Mouse (Mus musculus): ENCODE results near the gene Il1rn. TPM values are rescaled to one million over a fixed set of nuclear protein-coding genes. Genes with fewer than 3 reads are reported as not detected.

Gene Il1rn
- polyA plus RNA-seq (2015; fragmentation: Nextera tagmentation; extraction: Ambion mirVana), result 0.42 and 0.84 TPM in 2 replicates

- 76% methylated on average over 2 of the region's 2 CpGs for WGBS
- no peak for ATAC-seq (ENCODE audit: borderline replicate concordance, extremely low read depth, low FRiP score, low TSS enrichment)
- no peaks in the 10 kb centered on the region for H3K9me3 ChIP-seq
Measured at GRCm38 (mm10) chr2:24336545-24336944, at the start of gene Il1rn. Gene Il1rn, plus strand, starts transcription at chr2:24336853.

GRCm38 (mm10) chr2:24290896-24291295, 45.8 kb upstream of the Il1rn start, which contains the start of gene Il1f10:
Gene Il1f10, plus strand, starts transcription at chr2:24291196.
- no peaks in the 10 kb centered on the region for H3K4me1 ChIP-seq
- H3K27me3 ChIP-seq, result 0 out of 2 replicates have a peak, but pooled peaks cover 6% of the 10 kb centered on the region
- ATAC-seq (ENCODE audit: borderline replicate concordance, extremely low read depth, low FRiP score, low TSS enrichment), result no peak
- H3K4me2 ChIP-seq, result no peak within 1 kb of the TSS
- 66% methylated on average over 5 of the region's 5 CpGs for WGBS
- H3K9me3 ChIP-seq, result no peaks in the 10 kb centered on the region
- no peak within 1 kb of the TSS for H3K27ac ChIP-seq
- H3K4me3 ChIP-seq, result no peak within 1 kb of the TSS
- H3K9ac ChIP-seq, result no peak within 1 kb of the TSS
- no peaks in the 10 kb centered on the region for H3K36me3 ChIP-seq

More at GRCm38 (mm10) chr2:24336545-24336944, at the start of gene Il1rn:
- Histone ChIP-seq H3K4me2 (no peak within 1 kb of the TSS), H3K27me3 (no peaks in the 10 kb centered on the region), H3K27ac (no peak within 1 kb of the TSS), H3K4me1 (no peaks in the 10 kb centered on the region), H3K4me3 (no peak within 1 kb of the TSS), H3K36me3 (no peaks in the 10 kb centered on the region), H3K9ac (no peak within 1 kb of the TSS)

- Histone ChIP-seq H3K9ac (no peak overlapping the region), H3K4me2 (no peak overlapping the region), H3K27me3 (0 out of 2 replicates have a peak, but pooled peaks cover 8% of the 10 kb centered on the region), H3K9me3 (no peaks in the 10 kb centered on the region), H3K36me3 (no peaks in the 10 kb centered on the region), H3K4me1 (no peaks in the 10 kb centered on the region), H3K27ac (no peak overlapping the region), H3K4me3 (no peak overlapping the region)
- no peak for ATAC-seq (ENCODE audit: borderline replicate concordance, extremely low read depth, low FRiP score, low TSS enrichment)
- WGBS, result 16% methylated on average over 1 of the region's 1 CpGs
Measured at GRCm38 (mm10) chr2:24294616-24295015, 42.0 kb upstream of the Il1rn start.

- no peaks in the 10 kb centered on the region for H3K36me3 ChIP-seq
- 7% methylated on average over 3 of the region's 3 CpGs for WGBS
- no peaks in the 10 kb centered on the region for H3K9me3 ChIP-seq
Measured at GRCm38 (mm10) chr2:24296837-24297236, 39.8 kb upstream of the Il1rn start.

GRCm38 (mm10) chr2:24311302-24312001, 25.2 kb upstream of the Il1rn start:
- no peak overlapping the region for H3K9ac ChIP-seq
- H3K27ac ChIP-seq, result no peak overlapping the region
- ATAC-seq (ENCODE audit: borderline replicate concordance, extremely low read depth, low FRiP score, low TSS enrichment), result no peak
- WGBS, result 46% methylated on average over 6 of the region's 6 CpGs
- H3K4me3 ChIP-seq, result no peak overlapping the region
- no peaks in the 10 kb centered on the region for H3K9me3 ChIP-seq
- H3K27me3 ChIP-seq, result no peaks in the 10 kb centered on the region
- no peaks in the 10 kb centered on the region for H3K36me3 ChIP-seq
- H3K4me1 ChIP-seq, result no peaks in the 10 kb centered on the region
- H3K4me2 ChIP-seq, result no peak overlapping the region

More at GRCm38 (mm10) chr2:24296837-24297236, 39.8 kb upstream of the Il1rn start:
- Histone ChIP-seq H3K9ac (no peak overlapping the region), H3K4me1 (no peaks in the 10 kb centered on the region), H3K4me3 (no peak overlapping the region), H3K4me2 (no peak overlapping the region), H3K27ac (no peak overlapping the region), H3K27me3 (0 out of 2 replicates have a peak, but pooled peaks cover 8% of the 10 kb centered on the region)
- no peak for ATAC-seq (ENCODE audit: borderline replicate concordance, extremely low read depth, low FRiP score, low TSS enrichment)

- Histone ChIP-seq H3K36me3 (no peaks in the 10 kb centered on the region), H3K4me1 (no peaks in the 10 kb centered on the region), H3K9me3 (no peaks in the 10 kb centered on the region), H3K4me3 (no peak overlapping the region), H3K9ac (no peak overlapping the region), H3K4me2 (no peak overlapping the region), H3K27ac (no peak overlapping the region), H3K27me3 (no peaks in the 10 kb centered on the region)
- no peak for ATAC-seq (ENCODE audit: borderline replicate concordance, extremely low read depth, low FRiP score, low TSS enrichment)
- 65% methylated on average over 1 of the region's 1 CpGs for WGBS
Measured at GRCm38 (mm10) chr2:24316919-24317318, 19.7 kb upstream of the Il1rn start.

- Histone ChIP-seq H3K4me2 (no peak overlapping the region), H3K9me3 (no peaks in the 10 kb centered on the region), H3K4me3 (no peak overlapping the region), H3K27me3 (no peaks in the 10 kb centered on the region), H3K36me3 (no peaks in the 10 kb centered on the region), H3K4me1 (no peaks in the 10 kb centered on the region), H3K27ac (no peak overlapping the region), H3K9ac (no peak overlapping the region)
- 67% methylated on average over 4 of the region's 4 CpGs for WGBS
- no peak for ATAC-seq (ENCODE audit: borderline replicate concordance, extremely low read depth, low FRiP score, low TSS enrichment)
Measured at GRCm38 (mm10) chr2:24317919-24318598, 18.6 kb upstream of the Il1rn start.

GRCm38 (mm10) chr2:24335333-24335732, 1.3 kb upstream of the Il1rn start:
- Histone ChIP-seq H3K4me3 (no peak overlapping the region), H3K4me2 (no peak overlapping the region), H3K9ac (no peak overlapping the region), H3K36me3 (no peaks in the 10 kb centered on the region), H3K4me1 (no peaks in the 10 kb centered on the region), H3K27ac (no peak overlapping the region), H3K9me3 (no peaks in the 10 kb centered on the region), H3K27me3 (no peaks in the 10 kb centered on the region)
- no peak for ATAC-seq (ENCODE audit: borderline replicate concordance, extremely low read depth, low FRiP score, low TSS enrichment)
- 52% methylated on average over 3 of the region's 3 CpGs for WGBS

- Histone ChIP-seq H3K4me2 (no peak overlapping the region), H3K27me3 (no peaks in the 10 kb centered on the region), H3K4me3 (no peak overlapping the region), H3K9ac (no peak overlapping the region), H3K4me1 (no peaks in the 10 kb centered on the region), H3K36me3 (no peaks in the 10 kb centered on the region), H3K27ac (no peak overlapping the region), H3K9me3 (no peaks in the 10 kb centered on the region)
- 53% methylated on average over 3 of the region's 3 CpGs for WGBS
- no peak for ATAC-seq (ENCODE audit: borderline replicate concordance, extremely low read depth, low FRiP score, low TSS enrichment)
Measured at GRCm38 (mm10) chr2:24341395-24341885, 4.8 kb downstream of the Il1rn start.

GRCm38 (mm10) chr2:24344619-24345018, 8.0 kb downstream of the Il1rn start:
- Histone ChIP-seq H3K4me3 (no peak overlapping the region), H3K9me3 (no peaks in the 10 kb centered on the region), H3K36me3 (no peaks in the 10 kb centered on the region), H3K4me2 (no peak overlapping the region), H3K27me3 (no peaks in the 10 kb centered on the region), H3K9ac (no peak overlapping the region), H3K27ac (no peak overlapping the region), H3K4me1 (no peaks in the 10 kb centered on the region)
- ATAC-seq (ENCODE audit: borderline replicate concordance, extremely low read depth, low FRiP score, low TSS enrichment), result no peak
- WGBS, result 41% methylated on average over 4 of the region's 4 CpGs

GRCm38 (mm10) chr2:24345056-24345455, 8.4 kb downstream of the Il1rn start:
- 61% methylated on average over 8 of the region's 8 CpGs for WGBS
- Histone ChIP-seq H3K9me3 (no peaks in the 10 kb centered on the region), H3K27me3 (no peaks in the 10 kb centered on the region), H3K27ac (no peak overlapping the region), H3K4me2 (no peak overlapping the region), H3K4me3 (no peak overlapping the region), H3K9ac (no peak overlapping the region), H3K4me1 (no peaks in the 10 kb centered on the region), H3K36me3 (no peaks in the 10 kb centered on the region)
- no peak for ATAC-seq (ENCODE audit: borderline replicate concordance, extremely low read depth, low FRiP score, low TSS enrichment)

GRCm38 (mm10) chr2:24347926-24348325, 11.3 kb downstream of the Il1rn start:
- H3K4me1 ChIP-seq, result no peaks in the 10 kb centered on the region
- H3K27me3 ChIP-seq, result no peaks in the 10 kb centered on the region
- no peak overlapping the region for H3K9ac ChIP-seq
- no peaks in the 10 kb centered on the region for H3K36me3 ChIP-seq
- no peak overlapping the region for H3K4me3 ChIP-seq
- no peak overlapping the region for H3K27ac ChIP-seq
- 74% methylated on average over 1 of the region's 1 CpGs for WGBS
- no peaks in the 10 kb centered on the region for H3K9me3 ChIP-seq
- no peak for ATAC-seq (ENCODE audit: borderline replicate concordance, extremely low read depth, low FRiP score, low TSS enrichment)
- no peak overlapping the region for H3K4me2 ChIP-seq

Measured in lung, embryonic 15.5 days (tissue).